Mouse (Mus musculus) cortical plate, adult 2 months (tissue): ENCODE results near the gene Cpne4.
A peak's percentile ranks its signal among the peaks of the same experiment; 100 is the strongest.

Source experiments
- CTCF ChIP-seq: fragments of 200-500 bp; IDR thresholded peaks from 2 replicates; pipeline ENCODE4 v1.5.1; 2011; ENCODE audit warnings: mild to moderate bottlenecking, control low read depth, low read length; ENCODE audit not compliant: insufficient read depth; ENCODE audit errors: extremely low read depth
- POLR2A ChIP-seq: fragments of 200-500 bp; IDR thresholded peaks from 2 replicates; pipeline ENCODE4 v1.6.1; 2011; ENCODE audit warnings: mild to moderate bottlenecking, low read length, control low read depth; ENCODE audit not compliant: insufficient read depth; ENCODE audit errors: extremely low read depth

DNA sequence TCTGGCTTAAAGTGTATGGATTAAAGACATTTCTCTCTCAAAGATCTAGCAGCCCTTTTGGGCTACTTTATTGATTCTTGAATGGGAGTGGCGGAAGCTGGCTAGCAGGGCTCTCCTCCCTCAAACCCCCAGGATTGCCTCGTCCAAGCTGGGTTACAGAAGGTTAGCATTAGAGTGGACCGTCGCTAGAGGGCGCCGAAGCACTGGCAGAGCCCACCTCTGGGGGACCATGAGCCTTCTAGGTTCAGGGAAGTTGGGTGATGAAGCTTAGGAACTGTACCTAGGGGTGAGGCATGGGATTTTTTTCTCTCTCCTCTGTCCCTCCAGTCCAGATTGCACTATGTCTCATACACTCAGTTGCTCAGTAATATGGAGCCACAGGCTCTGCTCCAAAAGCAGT is 27.4 kb downstream of the Cpne4 start:
- peak; percentile 82 for TF ChIP-seq CTCF
- no peak for TF ChIP-seq POLR2A
